Mouse (Mus musculus) layer of hippocampus, adult 18-20 months (tissue): ENCODE measurements around the gene Cd6. TPM values are rescaled to one million over a fixed set of nuclear protein-coding genes. Genes with fewer than 3 reads are reported as not detected.
A peak's percentile ranks its signal among the peaks of the same experiment; 100 is the strongest.

Experiments used
- DNase-seq, 2 experiments: peaks; one replicate each; pipeline ENCODE4 v3.0.0; 2022; ENCODE audit warnings: low spot score in 2 of 2
- long read RNA-seq: library from polyadenylated mRNA; stranded (forward); transcript quantifications from one replicate; pipeline ENCODE4 v2.0.0, GENCODE M21; 2021
- total RNA-seq, 2 experiments: library from RNA; stranded (reverse); gene quantifications; 2 replicates each; pipeline ENCODE4 v1.2.3; 2021

Gene Cd6
- total RNA-seq: under 1 TPM in 1 of 2 experiments, not detected in 1; 0.57 TPM
- long read RNA-seq: 0 reads

DNA sequence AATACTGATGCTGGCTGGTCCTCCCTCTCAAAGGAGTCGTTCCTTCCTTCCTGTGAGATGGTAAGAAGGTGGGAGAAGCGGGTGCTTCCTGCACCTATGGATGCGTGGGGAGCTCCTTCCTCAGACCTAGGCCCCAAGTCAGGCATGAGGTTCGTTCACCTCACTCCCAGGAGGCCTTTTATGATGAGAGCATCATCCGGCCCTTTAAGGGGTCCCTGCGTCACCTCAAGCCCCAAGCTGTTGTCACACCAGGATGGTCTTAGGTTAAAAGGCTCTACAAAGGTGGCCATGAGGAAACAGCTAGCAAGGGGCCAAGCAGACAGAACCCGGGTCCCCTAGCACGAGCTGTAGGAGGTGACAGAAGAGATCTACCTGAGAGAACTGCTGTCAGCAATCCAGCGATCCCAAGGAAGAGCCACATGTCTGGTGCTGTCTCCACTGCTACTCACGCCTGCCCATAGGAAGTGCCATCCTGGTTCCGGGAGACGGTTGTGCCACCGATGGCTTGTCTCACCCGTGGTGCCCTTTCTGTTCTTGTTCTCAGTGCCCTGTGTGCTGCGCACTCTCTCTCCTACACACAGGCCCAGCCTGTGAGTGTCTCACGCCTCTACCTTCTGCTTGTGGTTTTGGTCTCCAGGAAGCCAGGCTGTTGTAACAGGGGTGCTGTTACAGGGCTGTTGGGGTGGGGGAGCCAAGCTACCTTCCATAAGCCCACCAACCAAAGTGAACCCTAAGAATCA lies at the start of gene Cd6:
Gene Cd6 (minus strand): TSS at position 623 of the 740 bp plus-strand sequence.
- no peak for DNase-seq

GRCm38 (mm10) chr19:10878201-10878837 lies 48.5 kb upstream of the Cd6 start:
- peak in 1 of 2 experiments; percentile 57 for DNase-seq

GRCm38 (mm10) chr19:10871328-10871961 lies 41.6 kb upstream of the Cd6 start:
- no peak for DNase-seq

GRCm38 (mm10) chr19:10870676-10871075 lies 40.8 kb upstream of the Cd6 start:
- no peak for DNase-seq

GRCm38 (mm10) chr19:10869886-10870527 lies 40.1 kb upstream of the Cd6 start, which contains the start of gene Tmem132a:
Gene Tmem132a, minus strand, starts transcription at chr19:10869940.
- no peak for DNase-seq

DNA sequence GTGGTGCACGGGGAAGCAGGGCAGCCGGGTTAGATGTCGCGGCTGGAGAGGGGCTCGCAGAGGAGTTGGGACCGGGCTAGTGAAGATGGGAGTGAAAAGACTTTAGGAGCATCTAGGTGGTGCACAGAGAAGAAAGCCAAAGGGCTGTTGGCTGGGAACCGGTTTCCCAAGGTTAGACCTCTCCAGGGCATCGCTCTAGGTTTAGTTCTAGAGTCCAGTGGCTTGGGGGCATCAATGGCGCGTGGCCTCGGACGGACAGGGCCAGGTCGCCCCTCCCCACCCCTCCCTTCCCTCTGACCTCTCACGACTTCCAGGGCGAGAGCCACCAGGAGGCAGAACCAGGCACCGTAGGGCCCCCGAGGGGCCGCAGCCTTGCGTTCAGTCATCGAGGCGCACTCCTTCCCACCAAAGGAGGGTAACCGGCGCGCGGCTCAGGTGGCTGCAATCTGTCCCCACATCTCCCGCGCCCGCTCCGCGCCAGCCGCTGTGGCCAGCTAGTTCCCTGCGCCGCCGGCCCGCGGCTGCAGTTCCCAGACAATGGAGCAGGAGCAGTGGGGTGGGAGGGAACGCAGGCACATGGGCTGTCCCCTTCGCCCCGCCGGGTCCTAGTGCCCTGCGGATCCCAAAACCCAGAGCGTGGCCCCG lies 39.5 kb upstream of the Cd6 start:
- DNase-seq: peak; percentile 81 to 92

- no peak for DNase-seq
Measured at GRCm38 (mm10) chr19:10868623-10869141, 38.8 kb upstream of the Cd6 start.

- DNase-seq: no peak
Measured at GRCm38 (mm10) chr19:10867946-10868622, 38.2 kb upstream of the Cd6 start.

- DNase-seq: no peak
Measured at GRCm38 (mm10) chr19:10866351-10866750, 36.5 kb upstream of the Cd6 start.

- DNase-seq: no peak
Measured at GRCm38 (mm10) chr19:10860072-10860497, 30.2 kb upstream of the Cd6 start.

DNA sequence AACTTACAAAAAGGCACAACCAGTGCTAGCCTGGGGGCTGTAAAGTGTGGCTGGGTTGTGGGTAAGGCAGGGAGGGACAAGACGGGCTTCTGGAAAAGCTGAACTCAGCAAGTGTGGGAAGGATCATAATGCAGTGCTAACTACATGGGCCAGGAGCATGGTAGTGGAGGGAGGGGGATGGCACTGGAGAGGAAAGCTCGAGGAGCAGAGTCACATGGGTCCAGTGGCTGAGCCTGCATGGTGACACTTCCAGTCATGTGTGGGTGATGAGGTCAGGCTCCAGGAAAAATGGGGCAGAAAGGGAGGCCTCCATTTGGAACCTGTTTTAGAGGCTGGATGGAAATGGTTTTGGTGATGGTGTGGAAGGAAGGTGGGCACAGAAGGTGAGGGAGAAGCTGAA lies 26.7 kb upstream of the Cd6 start:
- no peak for DNase-seq

DNA sequence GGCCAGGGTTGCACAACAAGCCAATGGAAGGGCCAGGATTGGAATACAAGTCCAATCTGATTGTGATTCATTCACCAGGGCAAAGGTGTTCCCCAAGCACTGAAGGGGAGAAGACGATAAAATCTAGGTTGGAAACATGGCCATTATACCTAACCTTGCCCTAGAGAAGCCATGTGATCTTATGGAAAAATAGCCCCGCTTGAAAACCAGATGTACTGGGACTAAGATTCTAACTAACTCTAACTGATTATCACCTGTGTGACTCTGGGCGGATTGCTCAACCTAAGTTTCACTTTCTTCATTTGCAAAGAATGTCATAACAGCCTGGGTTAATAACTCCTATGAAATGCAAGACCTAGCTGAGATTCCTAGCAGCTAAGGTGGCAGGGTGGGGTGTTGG lies 25.6 kb upstream of the Cd6 start:
- DNase-seq: no peak

- no peak for DNase-seq
Measured at GRCm38 (mm10) chr19:10847311-10848087, 17.6 kb upstream of the Cd6 start.

- DNase-seq: no peak
Measured at GRCm38 (mm10) chr19:10846150-10846549, 16.3 kb upstream of the Cd6 start.

GRCm38 (mm10) chr19:10845454-10845853 lies 15.6 kb upstream of the Cd6 start:
- DNase-seq: no peak

DNA sequence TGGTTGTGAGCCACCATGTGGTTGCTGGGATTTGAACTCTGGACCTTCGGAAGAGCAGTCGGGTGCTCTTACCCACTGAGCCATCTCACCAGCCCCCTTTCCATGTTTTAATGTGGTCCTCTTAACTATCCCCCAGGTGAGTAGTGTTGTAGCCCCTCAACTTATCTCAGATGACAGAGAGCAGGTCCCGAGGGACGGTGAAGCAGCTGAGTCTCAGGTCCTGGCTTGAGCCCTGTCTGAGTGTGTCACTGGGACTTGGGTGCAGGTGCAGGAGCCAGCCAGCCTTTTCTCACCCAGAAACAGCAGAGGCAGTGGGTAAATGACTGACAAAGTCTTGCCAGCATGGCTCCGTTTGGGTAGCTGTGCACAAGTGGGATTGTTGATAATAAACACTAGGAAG lies 14.3 kb upstream of the Cd6 start:
- no peak for DNase-seq

GRCm38 (mm10) chr19:10842914-10843313 lies 13.1 kb upstream of the Cd6 start:
- no peak for DNase-seq

DNA sequence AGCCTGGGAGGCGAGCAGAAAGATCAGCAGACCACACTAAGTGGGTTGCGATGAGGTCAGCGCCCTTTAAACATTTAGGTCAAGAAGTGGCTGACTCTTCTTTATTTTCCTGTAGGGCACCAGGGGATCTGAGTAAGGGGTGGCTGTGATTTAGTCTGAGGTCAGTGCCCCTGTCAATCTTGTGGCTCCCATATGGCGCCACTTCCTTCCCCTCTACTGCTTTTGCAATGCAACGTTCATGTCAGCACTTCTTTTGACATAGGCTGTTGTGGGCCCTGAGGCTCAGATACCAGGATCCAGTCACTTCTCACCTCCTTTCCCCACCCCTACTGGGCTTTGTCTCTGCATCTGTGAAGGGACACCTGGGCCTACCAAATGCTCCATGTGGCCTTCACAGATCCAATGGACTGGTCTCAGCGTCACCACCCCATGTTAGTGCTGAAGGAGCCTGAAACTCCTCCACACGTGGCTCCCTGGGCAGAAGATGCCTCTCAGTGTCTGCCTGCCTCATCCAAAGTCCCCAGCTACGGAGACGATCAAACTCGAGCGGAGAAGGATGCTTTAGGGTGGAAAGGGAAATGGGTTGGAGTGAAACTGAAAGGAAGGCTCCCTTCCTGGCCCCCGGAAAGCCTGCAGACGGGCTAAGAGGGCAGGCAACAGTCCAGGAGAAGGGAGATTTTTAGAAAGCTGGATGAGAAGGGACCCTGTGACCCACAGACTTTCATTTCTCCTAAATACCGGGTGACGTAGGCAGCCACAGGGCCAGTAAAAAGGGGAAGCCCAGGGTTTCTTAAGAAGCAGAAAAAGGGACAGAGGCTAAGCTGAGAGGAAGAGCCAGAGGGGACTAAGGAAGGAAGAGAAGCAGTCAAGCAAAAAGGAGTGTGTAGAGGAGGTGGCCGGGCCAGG lies 12.1 kb upstream of the Cd6 start:
- no peak for DNase-seq
